Mouse (Mus musculus) thymus, postnatal 14 days (tissue): Measurements from ENCODE around the gene Cntd1.
A peak's percentile ranks its signal among the peaks of the same experiment; 100 is the strongest.

Source experiments
- DNase-seq: peaks from one replicate; pipeline ENCODE4 v3.0.0; 2021

Cntd1 gene

GRCm38 (mm10) chr11:101335685-101336084, 56.9 kb downstream of the Cntd1 start:
- peak; percentile 29 for DNase-seq

GRCm38 (mm10) chr11:101338123-101338760, 59.4 kb downstream of the Cntd1 start:
- peak; percentile 40 for DNase-seq
